Mouse (Mus musculus) liver, embryonic 11.5 days (tissue): Measurements from ENCODE around the gene Cox7b2. TPM values are rescaled to one million over a fixed set of nuclear protein-coding genes. Genes with fewer than 3 reads are reported as not detected.

Source experiments
- ATAC-seq: fragments of 200-750 bp; cut with Nextera tagmentation; replicated peaks from 2 replicates; pipeline ENCODE4 v1.8.0; 2017; ENCODE audit warnings: moderate number of reproducible peaks, mild to moderate bottlenecking, moderate TSS enrichment, moderate library complexity; ENCODE audit not compliant: low FRiP score
- DNase-seq: peaks from one replicate; pipeline ENCODE4 v3.0.0-alpha.2; 2017; ENCODE audit warnings: low spot score
- H3K27ac ChIP-seq: fragments of 300-500 bp; sonication (generic); 2 replicates; pipeline ENCODE4 v1.5.1; 2014; ENCODE audit warnings: mild to moderate bottlenecking, low read depth, low read length, control low read depth
- H3K27me3 ChIP-seq: fragments of 300-500 bp; sonication (generic); replicated peaks from 2 replicates; pipeline ENCODE4 v1.6.1; 2014; ENCODE audit warnings: low read length, mixed read lengths; ENCODE audit not compliant: control insufficient read depth, insufficient read depth
- H3K36me3 ChIP-seq: fragments of 300-500 bp; sonication (generic); 2 replicates; pipeline ENCODE4 v1.6.1; 2014; ENCODE audit warnings: mild to moderate bottlenecking, low read length, moderate library complexity, mixed read lengths; ENCODE audit not compliant: control insufficient read depth, insufficient read depth
- H3K4me1 ChIP-seq: fragments of 300-500 bp; sonication (generic); replicated peaks from 2 replicates; pipeline ENCODE4 v1.6.1; 2014; ENCODE audit warnings: low read length, mixed read lengths; ENCODE audit not compliant: control insufficient read depth, insufficient read depth
- H3K4me2 ChIP-seq: fragments of 300-500 bp; sonication (generic); 2 replicates; pipeline ENCODE4 v1.6.1; 2014; ENCODE audit warnings: mild to moderate bottlenecking, control low read depth, moderate library complexity
- H3K4me3 ChIP-seq: fragments of 300-500 bp; sonication (generic); 2 replicates; pipeline ENCODE4 v1.5.1; 2014; ENCODE audit warnings: low read depth, low read length, control low read depth
- H3K9ac ChIP-seq: fragments of 300-500 bp; sonication (generic); 2 replicates; pipeline ENCODE4 v1.6.1; 2014; ENCODE audit warnings: low read depth, low read length, control low read depth
- H3K9me3 ChIP-seq: fragments of 300-500 bp; sonication (generic); 2 replicates; pipeline ENCODE4 v1.6.1; 2016; ENCODE audit warnings: low read length, inconsistent platforms, mixed read lengths; ENCODE audit not compliant: control insufficient read depth
- WGBS: fragments of 180-500 bp; shearing (Covaris S2); extraction: QIAGEN DNeasy Blood & Tissue Kit; methylation state at CpG from one replicate; pipeline ENCODE4 v1.1.7; 2014; 5-methylcytosine and 5-hydroxymethylcytosine counted together
- polyA plus RNA-seq: library from polyadenylated mRNA; unstranded; fragments of >200 nt; fragmentation: Nextera tagmentation; extraction: Ambion mirVana; gene quantifications from 2 replicates; pipeline ENCODE4 v1.2.1, GENCODE M21; 2014

The Cox7b2 gene
- polyA plus RNA-seq, 1 experiment from 2014 or later = not detected

DNA sequence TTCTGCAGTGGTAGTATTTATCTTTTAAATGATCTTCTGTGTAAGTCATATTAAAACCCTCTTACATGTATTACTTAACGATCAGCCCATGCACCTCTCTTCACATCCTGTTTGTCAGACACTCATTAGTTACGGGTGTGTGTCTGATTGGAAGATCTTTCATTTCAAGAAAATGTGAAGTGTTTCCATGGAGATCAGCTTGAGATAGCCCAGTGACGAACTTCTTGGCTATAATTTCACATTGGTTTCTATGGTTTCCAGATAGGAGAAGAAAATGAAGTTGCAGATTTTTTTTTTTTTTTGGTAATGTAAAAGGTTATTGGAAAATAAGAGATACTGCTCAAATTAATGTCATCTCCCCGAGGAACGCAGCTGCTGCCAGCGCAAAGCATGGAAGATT, 107.8 kb downstream of the Cox7b2 start:
- H3K4me2 ChIP-seq = no peak overlapping the region
- ATAC-seq = no peak
- WGBS = 80% methylated on average over 6 of the region's 6 CpGs

More for the DNA sequence above, 107.8 kb downstream of the Cox7b2 start:
- H3K9me3 ChIP-seq = no peaks in the 10 kb centered on the region
- no peak overlapping the region for H3K9ac ChIP-seq
- no peaks in the 10 kb centered on the region for H3K36me3 ChIP-seq
- no peaks in the 10 kb centered on the region for H3K4me1 ChIP-seq
- no peaks in the 10 kb centered on the region for H3K27me3 ChIP-seq
- no peak for DNase-seq
- H3K27ac ChIP-seq = no peak overlapping the region
- H3K4me3 ChIP-seq = no peak overlapping the region

Other genes starting within 250 kb of the Cox7b2 start
- gene Gabrb1, start 109.9 kb upstream of the Cox7b2 start, polyA plus RNA-seq = 0.09 and 0.22 TPM in 2 replicates
- gene Gabra4, start 110.1 kb upstream of the Cox7b2 start, polyA plus RNA-seq = 0.62 and 0.84 TPM in 2 replicates